Mouse (Mus musculus) common myeloid progenitor, adult 5-6 weeks (primary cell): ENCODE data around the gene Efcab10. TPM values are rescaled to one million over a fixed set of nuclear protein-coding genes. Genes with fewer than 3 reads are reported as not detected.

Experiments used
- ATAC-seq: replicated peaks from 2 replicates; pipeline ENCODE4 v1.8.0; 2016; ENCODE audit warnings: low read depth, mild to moderate bottlenecking, moderate TSS enrichment, inconsistent platforms; ENCODE audit not compliant: poor library complexity, severe bottlenecking
- total RNA-seq: library from RNA; stranded (forward); fragments of 200-1000, 187-1606 nt; gene quantifications from 2 replicates; pipeline ENCODE4 v1.2.3, GENCODE M21; 2017

The Efcab10 gene
- total RNA-seq, 1 experiment from 2014 or later, result not detected

- peak; percentile 65 for ATAC-seq
These were observed 29.7 kb downstream of the Efcab10 start for GRCm38 (mm10) chr12:33424329-33424728.

DNA sequence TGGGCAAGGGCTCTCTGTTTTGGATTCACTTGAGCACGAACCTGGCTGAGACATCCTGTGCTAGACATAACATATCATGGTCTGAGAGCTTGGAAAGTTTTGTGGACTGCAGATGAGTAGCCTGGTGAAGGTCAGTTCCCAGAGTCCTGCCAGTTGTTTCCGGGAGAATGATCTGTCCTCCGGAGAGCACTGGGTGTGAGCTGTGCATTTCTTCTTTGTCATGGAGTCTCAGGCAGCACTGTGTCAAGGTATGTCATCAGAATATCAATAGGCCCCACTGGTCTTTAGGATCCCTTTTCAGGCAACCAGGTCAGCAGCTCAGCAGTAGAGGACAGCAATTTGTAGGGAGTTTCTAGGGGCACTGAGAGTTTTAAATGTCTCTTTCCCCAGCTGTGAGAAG lies 32.6 kb downstream of the Efcab10 start:
- ATAC-seq, result no peak

DNA sequence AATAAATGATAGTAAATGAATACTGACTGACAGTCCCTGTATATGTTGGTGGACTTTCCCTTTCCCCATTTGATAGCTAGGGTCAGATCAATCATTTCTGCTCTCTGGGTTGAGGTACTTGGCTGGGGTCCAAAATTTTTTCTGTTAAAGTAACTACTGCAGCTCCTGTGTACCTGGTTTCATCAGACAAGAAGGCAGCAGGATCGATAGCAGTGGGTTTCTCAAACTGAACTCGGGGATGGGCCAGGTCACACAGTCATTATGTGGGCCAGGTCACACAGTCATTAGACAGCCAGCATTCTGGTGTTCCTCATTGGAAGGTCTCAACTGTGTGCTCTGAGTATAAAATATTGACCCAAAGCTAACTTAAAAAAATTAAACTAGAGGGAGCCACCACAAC lies 33.1 kb downstream of the Efcab10 start:
- ATAC-seq, result no peak

- ATAC-seq, result peak; percentile 86
These were observed 34.9 kb downstream of the Efcab10 start, which contains the start of gene Twistnb for GRCm38 (mm10) chr12:33429387-33430160. Gene Twistnb, plus strand, starts transcription at chr12:33429635.

DNA sequence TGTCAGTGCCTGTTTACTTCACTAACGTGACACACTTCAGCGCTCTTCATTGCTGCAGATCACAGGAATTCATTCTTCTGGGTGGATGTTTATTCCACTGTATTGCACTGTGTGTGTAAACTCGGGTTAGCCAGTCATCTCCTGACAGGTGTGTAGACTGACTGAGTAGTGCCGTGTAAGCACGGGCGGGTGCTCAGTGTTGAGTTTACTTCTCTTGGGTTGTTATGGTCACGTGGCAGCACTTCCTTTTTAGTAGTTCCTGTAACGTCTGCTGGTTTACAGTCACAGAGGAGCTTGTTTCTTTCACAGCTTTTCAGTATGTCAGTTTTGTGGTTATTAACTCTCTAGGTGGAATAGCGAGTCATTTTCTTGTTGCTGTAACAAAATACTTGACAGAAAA lies 39.2 kb downstream of the Efcab10 start:
- peak; percentile 61 for ATAC-seq

- ATAC-seq, result no peak; the same call in 1 of the 2 replicates
These were observed 40.1 kb downstream of the Efcab10 start for GRCm38 (mm10) chr12:33434758-33435157.

Other genes with a start within 250 kb of the Efcab10 start
- 35.5 and 42.4 TPM in 2 replicates for gene Atxn7l1, start 247.2 kb upstream of the Efcab10 start, total RNA-seq
- gene Twistnb, start 34.8 kb downstream of the Efcab10 start, total RNA-seq, result 82.7 and 87.0 TPM in 2 replicates